Mouse (Mus musculus) intestine, embryonic 14.5 days (tissue): ENCODE data around the gene Slc35e3. TPM values are rescaled to one million over a fixed set of nuclear protein-coding genes. Genes with fewer than 3 reads are reported as not detected.

Experiments used
- ATAC-seq: fragments of 200-750 bp; cut with Nextera tagmentation; replicated peaks from 2 replicates; pipeline ENCODE4 v1.8.0; 2017; ENCODE audit warnings: low read depth, moderate number of reproducible peaks, moderate TSS enrichment, moderate library complexity; ENCODE audit not compliant: low FRiP score, low TSS enrichment
- DNase-seq: peaks from one replicate; pipeline ENCODE4 v3.0.0-alpha.2; 2018; ENCODE audit warnings: low spot score
- H3K27ac ChIP-seq: fragments of 300-500 bp; sonication (generic); 2 replicates; pipeline ENCODE4 v1.5.1; 2014; ENCODE audit warnings: low read depth, mild to moderate bottlenecking, control low read depth
- H3K27me3 ChIP-seq: fragments of 300-500 bp; sonication (generic); replicated peaks from 2 replicates; pipeline ENCODE4 v1.6.1; 2014; ENCODE audit warnings: low read length, control low read depth; ENCODE audit not compliant: control insufficient read depth, insufficient read depth
- H3K36me3 ChIP-seq: fragments of 300-500 bp; sonication (generic); 2 replicates; pipeline ENCODE4 v1.6.1; 2014; ENCODE audit warnings: low read length, control low read depth; ENCODE audit not compliant: control insufficient read depth, insufficient read depth
- H3K4me1 ChIP-seq: fragments of 300-500 bp; sonication (generic); replicated peaks from 2 replicates; pipeline ENCODE4 v1.6.1; 2014; ENCODE audit warnings: low read length, control low read depth, mixed read lengths; ENCODE audit not compliant: control insufficient read depth, insufficient read depth
- H3K4me2 ChIP-seq: fragments of 300-500 bp; sonication (generic); 2 replicates; pipeline ENCODE4 v1.6.1; 2014; ENCODE audit warnings: low read length
- H3K4me3 ChIP-seq: fragments of 300-500 bp; sonication (generic); 2 replicates; pipeline ENCODE4 v1.5.1; 2014; ENCODE audit warnings: low read depth, low read length, control low read depth, mixed read lengths
- H3K9ac ChIP-seq: fragments of 300-500 bp; sonication (generic); 2 replicates; pipeline ENCODE4 v1.6.1; 2014; ENCODE audit warnings: mild to moderate bottlenecking, low read length
- H3K9me3 ChIP-seq: fragments of 300-500 bp; sonication (generic); 2 replicates; pipeline ENCODE4 v1.6.1; 2016; ENCODE audit warnings: low read length, control low read depth; ENCODE audit not compliant: control insufficient read depth
- WGBS: fragments of 180-500 bp; shearing (Covaris S2); extraction: QIAGEN DNeasy Blood & Tissue Kit; methylation state at CpG from one replicate; pipeline ENCODE4 v1.1.7; 2014; 5-methylcytosine and 5-hydroxymethylcytosine counted together
- polyA plus RNA-seq: library from polyadenylated mRNA; unstranded; fragments of >200 nt; fragmentation: Nextera tagmentation; extraction: Ambion mirVana; gene quantifications from 2 replicates; pipeline ENCODE4 v1.2.1, GENCODE M21; 2014

The Slc35e3 gene
- polyA plus RNA-seq, 1 experiment from 2014 or later, result 10.8 TPM

- no peak overlapping the region for H3K4me2 ChIP-seq
- H3K4me3 ChIP-seq, result no peak overlapping the region
- H3K9ac ChIP-seq, result no peak overlapping the region
- H3K4me1 ChIP-seq, result no peaks in the 10 kb centered on the region
- H3K27ac ChIP-seq, result no peak overlapping the region
- 89% methylated on average over 8 of the region's 8 CpGs for WGBS
- peaks cover 79% of the 10 kb centered on the region for H3K36me3 ChIP-seq
- ATAC-seq (no peak), DNase-seq (no peak)
- no peaks in the 10 kb centered on the region for H3K9me3 ChIP-seq
- no peaks in the 10 kb centered on the region for H3K27me3 ChIP-seq
Measured at GRCm38 (mm10) chr10:117753711-117754608, 7.8 kb upstream of the Slc35e3 start.

GRCm38 (mm10) chr10:117752851-117753647 lies 6.9 kb upstream of the Slc35e3 start:
- Histone ChIP-seq H3K4me3 (no peak overlapping the region), H3K9me3 (no peaks in the 10 kb centered on the region), H3K36me3 (peaks cover 75% of the 10 kb centered on the region), H3K27me3 (no peaks in the 10 kb centered on the region), H3K4me2 (no peak overlapping the region), H3K27ac (no peak overlapping the region), H3K9ac (no peak overlapping the region), H3K4me1 (no peaks in the 10 kb centered on the region)
- DNase-seq, result no peak
- WGBS, result 96% methylated on average over 5 of the region's 5 CpGs
- no peak for ATAC-seq

- Histone ChIP-seq H3K4me2 (no peak overlapping the region), H3K27me3 (no peaks in the 10 kb centered on the region), H3K9me3 (0 out of 2 replicates have a peak, but pooled peaks cover 2% of the 10 kb centered on the region), H3K27ac (no peak overlapping the region), H3K36me3 (peaks cover 68% of the 10 kb centered on the region), H3K9ac (no peak overlapping the region), H3K4me1 (no peaks in the 10 kb centered on the region), H3K4me3 (no peak overlapping the region)
- no peak for ATAC-seq
- DNase-seq, result no peak
- WGBS, result 96% methylated on average over 7 of the region's 7 CpGs
Measured at GRCm38 (mm10) chr10:117752304-117752821, 6.2 kb upstream of the Slc35e3 start.

GRCm38 (mm10) chr10:117751744-117752143 lies 5.6 kb upstream of the Slc35e3 start:
- Histone ChIP-seq H3K4me3 (no peak overlapping the region), H3K4me2 (no peak overlapping the region), H3K36me3 (peaks cover 62% of the 10 kb centered on the region), H3K4me1 (no peaks in the 10 kb centered on the region), H3K9me3 (0 out of 2 replicates have a peak, but pooled peaks cover 2% of the 10 kb centered on the region), H3K27ac (no peak overlapping the region), H3K27me3 (no peaks in the 10 kb centered on the region), H3K9ac (no peak overlapping the region)
- 96% methylated on average over 6 of the region's 6 CpGs for whole genome bisulfite sequencing
- DNase-seq, result no peak
- no peak for ATAC-seq

GRCm38 (mm10) chr10:117751282-117751610 lies 5.1 kb upstream of the Slc35e3 start:
- Histone ChIP-seq H3K36me3 (peaks cover 57% of the 10 kb centered on the region), H3K27me3 (no peaks in the 10 kb centered on the region), H3K4me1 (no peaks in the 10 kb centered on the region), H3K4me3 (no peak overlapping the region), H3K27ac (no peak overlapping the region), H3K9ac (no peak overlapping the region), H3K4me2 (no peak overlapping the region), H3K9me3 (0 out of 2 replicates have a peak, but pooled peaks cover 2% of the 10 kb centered on the region)
- DNase-seq, result no peak
- WGBS, result 97% methylated on average over 14 of the region's 14 CpGs
- no peak for ATAC-seq

- Histone ChIP-seq H3K27ac (no peak overlapping the region), H3K36me3 (peaks cover 51% of the 10 kb centered on the region), H3K4me3 (no peak overlapping the region), H3K4me1 (no peaks in the 10 kb centered on the region), H3K9me3 (0 out of 2 replicates have a peak, but pooled peaks cover 2% of the 10 kb centered on the region), H3K27me3 (no peaks in the 10 kb centered on the region), H3K4me2 (no peak overlapping the region), H3K9ac (no peak overlapping the region)
- 95% methylated on average over 5 of the region's 5 CpGs for WGBS
- DNase-seq, result no peak
- no peak for ATAC-seq
Measured at GRCm38 (mm10) chr10:117750529-117751281, 4.5 kb upstream of the Slc35e3 start.

GRCm38 (mm10) chr10:117749787-117750343 lies 3.7 kb upstream of the Slc35e3 start:
- H3K9me3 ChIP-seq, result 0 out of 2 replicates have a peak, but pooled peaks cover 2% of the 10 kb centered on the region
- no peaks in the 10 kb centered on the region for H3K27me3 ChIP-seq
- no peak for ATAC-seq
- H3K4me1 ChIP-seq, result peaks cover 2% of the 10 kb centered on the region; the same call in 1 of the 2 replicates
- H3K36me3 ChIP-seq, result peaks cover 43% of the 10 kb centered on the region
- WGBS, result 91% methylated on average over 14 of the region's 14 CpGs
- H3K9ac ChIP-seq, result no peak overlapping the region
- DNase-seq, result no peak
- H3K4me3 ChIP-seq, result no peak overlapping the region
- no peak overlapping the region for H3K4me2 ChIP-seq
- no peak overlapping the region for H3K27ac ChIP-seq
